Mouse (Mus musculus): ENCODE results near the gene Mamdc2. TPM values are rescaled to one million over a fixed set of nuclear protein-coding genes. Genes with fewer than 3 reads are reported as not detected.

Gene Mamdc2
- total and polyA plus RNA-seq, 2 experiments = 1.5 to 2.1 TPM

- Histone ChIP-seq H3K9ac (ENCODE audit: low read depth, low read length) (no peak overlapping the region), H3K4me1 (ENCODE audit: control insufficient read depth, insufficient read depth, low read length) (no peaks in the 10 kb centered on the region)
Measured at GRCm38 (mm10) chr19:23410800-23411199, 37.4 kb downstream of the Mamdc2 start.

GRCm38 (mm10) chr19:23410328-23410727 lies 37.9 kb downstream of the Mamdc2 start:
- Histone ChIP-seq H3K9ac (ENCODE audit: low read depth, low read length) (no peak overlapping the region), H3K27ac (replicated peaks; ENCODE audit: insufficient read depth, low read depth, low read length) (no peak overlapping the region), H3K79me2 (ENCODE audit: control insufficient read depth, insufficient read depth, low read length) (no peaks in the 10 kb centered on the region), H3K36me3 (ENCODE audit: control insufficient read depth, insufficient read depth, low read length) (no peaks in the 10 kb centered on the region), H3K4me3 (ENCODE audit: insufficient read depth, low read depth, low read length) (no peak overlapping the region), H3K4me1 (ENCODE audit: control insufficient read depth, insufficient read depth, low read length) (no peaks in the 10 kb centered on the region), H3K27me3 (ENCODE audit: control insufficient read depth, insufficient read depth, low read length) (no peaks in the 10 kb centered on the region)
- 90% methylated on average over 4 of the region's 4 CpGs for WGBS
- DNase-seq (ENCODE audit: extremely low read depth, low read depth, low spot score) = no peak
- TF ChIP-seq CTCF (IDR thresholded peaks at IDR 0.05; ENCODE audit: low read depth, low read length) (no peak), POLR2A (IDR thresholded peaks at IDR 0.05; ENCODE audit: extremely low read depth, insufficient read depth, low read length) (no peak)

More at GRCm38 (mm10) chr19:23410800-23411199, 37.4 kb downstream of the Mamdc2 start:
- no peak overlapping the region for H3K4me3 ChIP-seq (ENCODE audit: insufficient read depth, low read depth, low read length)
- no peak for DNase-seq (ENCODE audit: extremely low read depth, low read depth, low spot score)
- H3K36me3 ChIP-seq (ENCODE audit: control insufficient read depth, insufficient read depth, low read length) = no peaks in the 10 kb centered on the region
- TF ChIP-seq CTCF (IDR thresholded peaks at IDR 0.05; ENCODE audit: low read depth, low read length) (no peak), POLR2A (IDR thresholded peaks at IDR 0.05; ENCODE audit: extremely low read depth, insufficient read depth, low read length) (no peak)
- 82% methylated on average over 5 of the region's 5 CpGs for WGBS
- no peaks in the 10 kb centered on the region for H3K79me2 ChIP-seq (ENCODE audit: control insufficient read depth, insufficient read depth, low read length)
- no peak overlapping the region for H3K27ac ChIP-seq (replicated peaks; ENCODE audit: insufficient read depth, low read depth, low read length)
- no peaks in the 10 kb centered on the region for H3K27me3 ChIP-seq (ENCODE audit: control insufficient read depth, insufficient read depth, low read length)

- Histone ChIP-seq H3K36me3 (ENCODE audit: control insufficient read depth, insufficient read depth, low read length) (no peaks in the 10 kb centered on the region), H3K4me3 (ENCODE audit: insufficient read depth, low read depth, low read length) (no peak overlapping the region), H3K79me2 (ENCODE audit: control insufficient read depth, insufficient read depth, low read length) (no peaks in the 10 kb centered on the region), H3K27ac (replicated peaks; ENCODE audit: insufficient read depth, low read depth, low read length) (no peak overlapping the region), H3K27me3 (ENCODE audit: control insufficient read depth, insufficient read depth, low read length) (no peaks in the 10 kb centered on the region), H3K4me1 (ENCODE audit: control insufficient read depth, insufficient read depth, low read length) (no peaks in the 10 kb centered on the region), H3K9ac (ENCODE audit: low read depth, low read length) (no peak overlapping the region)
- TF ChIP-seq POLR2A (IDR thresholded peaks at IDR 0.05; ENCODE audit: extremely low read depth, insufficient read depth, low read length) (no peak), CTCF (IDR thresholded peaks at IDR 0.05; ENCODE audit: low read depth, low read length) (no peak)
- 73% methylated on average over 12 of the region's 12 CpGs for WGBS
- DNase-seq (ENCODE audit: extremely low read depth, low read depth, low spot score) = no peak
Measured at GRCm38 (mm10) chr19:23401469-23402135, 46.6 kb downstream of the Mamdc2 start.

- Histone ChIP-seq H3K27me3 (ENCODE audit: control insufficient read depth, insufficient read depth, low read length) (no peaks in the 10 kb centered on the region), H3K4me3 (ENCODE audit: insufficient read depth, low read depth, low read length) (no peak overlapping the region), H3K27ac (replicated peaks; ENCODE audit: insufficient read depth, low read depth, low read length) (no peak overlapping the region), H3K79me2 (ENCODE audit: control insufficient read depth, insufficient read depth, low read length) (no peaks in the 10 kb centered on the region), H3K4me1 (ENCODE audit: control insufficient read depth, insufficient read depth, low read length) (no peaks in the 10 kb centered on the region), H3K36me3 (ENCODE audit: control insufficient read depth, insufficient read depth, low read length) (no peaks in the 10 kb centered on the region), H3K9ac (ENCODE audit: low read depth, low read length) (no peak overlapping the region)
- DNase-seq (ENCODE audit: extremely low read depth, low read depth, low spot score) = peak; percentile 50
- 37% methylated on average over 5 of the region's 5 CpGs for WGBS
- no peak for TF ChIP-seq POLR2A (IDR thresholded peaks at IDR 0.05; ENCODE audit: extremely low read depth, insufficient read depth, low read length)
- TF ChIP-seq CTCF (IDR thresholded peaks at IDR 0.05; ENCODE audit: low read depth, low read length) = no peak
Measured at GRCm38 (mm10) chr19:23400485-23400884, 47.8 kb downstream of the Mamdc2 start.

- Histone ChIP-seq H3K79me2 (ENCODE audit: control insufficient read depth, insufficient read depth, low read length) (no peaks in the 10 kb centered on the region), H3K27me3 (ENCODE audit: control insufficient read depth, insufficient read depth, low read length) (no peaks in the 10 kb centered on the region), H3K4me1 (ENCODE audit: control insufficient read depth, insufficient read depth, low read length) (no peaks in the 10 kb centered on the region), H3K36me3 (ENCODE audit: control insufficient read depth, insufficient read depth, low read length) (no peaks in the 10 kb centered on the region), H3K4me3 (ENCODE audit: insufficient read depth, low read depth, low read length) (no peak overlapping the region), H3K9ac (ENCODE audit: low read depth, low read length) (no peak overlapping the region), H3K27ac (replicated peaks; ENCODE audit: insufficient read depth, low read depth, low read length) (no peak overlapping the region)
- DNase-seq (ENCODE audit: extremely low read depth, low read depth, low spot score) = no peak
- 59% methylated on average over 2 of the region's 2 CpGs for WGBS
- TF ChIP-seq POLR2A (IDR thresholded peaks at IDR 0.05; ENCODE audit: extremely low read depth, insufficient read depth, low read length) (no peak), CTCF (IDR thresholded peaks at IDR 0.05; ENCODE audit: low read depth, low read length) (no peak)
Measured at GRCm38 (mm10) chr19:23395956-23396355, 52.3 kb downstream of the Mamdc2 start.

- Histone ChIP-seq H3K27ac (replicated peaks; ENCODE audit: insufficient read depth, low read depth, low read length) (no peak overlapping the region), H3K36me3 (ENCODE audit: control insufficient read depth, insufficient read depth, low read length) (no peaks in the 10 kb centered on the region), H3K27me3 (ENCODE audit: control insufficient read depth, insufficient read depth, low read length) (no peaks in the 10 kb centered on the region), H3K79me2 (ENCODE audit: control insufficient read depth, insufficient read depth, low read length) (no peaks in the 10 kb centered on the region), H3K4me3 (ENCODE audit: insufficient read depth, low read depth, low read length) (no peak overlapping the region), H3K9ac (ENCODE audit: low read depth, low read length) (no peak overlapping the region), H3K4me1 (ENCODE audit: control insufficient read depth, insufficient read depth, low read length) (no peaks in the 10 kb centered on the region)
- WGBS = 69% methylated on average over 1 of the region's 1 CpGs
- no peak for DNase-seq (ENCODE audit: extremely low read depth, low read depth, low spot score)
- TF ChIP-seq POLR2A (IDR thresholded peaks at IDR 0.05; ENCODE audit: extremely low read depth, insufficient read depth, low read length) (no peak), CTCF (IDR thresholded peaks at IDR 0.05; ENCODE audit: low read depth, low read length) (no peak)
Measured at GRCm38 (mm10) chr19:23394597-23394996, 53.6 kb downstream of the Mamdc2 start.
